Mouse (Mus musculus): ENCODE measurements around the gene Tenm4. TPM values are rescaled to one million over a fixed set of nuclear protein-coding genes. Genes with fewer than 3 reads are reported as not detected.

The Tenm4 gene
- polyA plus RNA-seq, 1 experiment from 2014 or later = 5.4 TPM

DNA sequence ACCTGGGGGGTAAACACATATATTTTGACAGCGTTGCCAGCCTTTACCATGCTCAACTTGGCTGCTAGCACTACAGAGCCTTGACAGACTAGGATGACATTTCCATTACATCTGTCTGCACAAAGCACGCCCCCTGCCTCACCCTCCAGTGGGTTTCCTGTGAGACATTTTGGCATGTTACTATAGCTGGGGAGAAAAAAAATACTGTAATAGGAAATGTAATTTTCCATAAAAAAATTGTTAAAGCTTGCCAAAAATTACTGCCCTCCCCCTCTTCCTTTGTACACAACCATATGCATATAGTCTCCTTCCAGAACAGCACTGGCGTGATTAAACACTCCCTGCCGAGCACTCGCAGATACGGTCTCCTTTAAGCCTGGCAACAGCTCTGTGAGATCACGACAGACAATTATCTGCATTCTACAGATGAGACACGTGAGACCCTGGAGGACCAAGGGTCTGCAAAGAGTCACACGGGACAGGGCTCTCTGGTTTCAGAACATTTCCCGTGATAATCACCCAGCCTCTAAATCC is 728.1 kb downstream of the Tenm4 start:
- no peak for TF ChIP-seq CTCF (IDR thresholded peaks at IDR 0.05)
- no peaks in the 10 kb centered on the region for H3K27me3 ChIP-seq
- in situ Hi-C loops (cut with MboI; ENCODE audit: low pct_unique_long_range_greater_than_20kb) = no loop called here
- DNase-seq (ENCODE audit: low read depth, low spot score) (no peak), ATAC-seq (no peak)
- CTCF ChIA-PET = no interaction called here
- POLR2A ChIA-PET = no interaction called here

DNA sequence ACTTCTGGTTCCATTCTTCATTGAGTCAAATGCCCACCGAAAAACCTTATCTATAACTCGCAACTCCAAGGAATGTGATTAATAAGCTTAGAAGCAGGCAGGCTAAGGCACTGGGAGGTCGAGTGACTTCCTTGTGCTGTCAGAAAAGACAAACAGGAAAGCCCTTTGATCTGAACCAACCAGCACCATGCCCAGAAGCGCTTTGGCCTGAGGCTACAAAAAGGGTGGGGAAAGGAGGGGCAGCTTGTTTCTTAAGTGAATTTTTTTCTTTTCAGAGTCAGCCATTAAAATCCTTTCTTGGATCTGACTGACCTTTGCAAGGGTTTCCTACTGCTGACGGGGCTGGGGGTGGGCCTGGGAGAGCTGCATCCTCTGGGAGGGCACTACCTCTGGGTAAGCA is 731.1 kb downstream of the Tenm4 start:
- ATAC-seq = no peak
- ChIA-PET POLR2A (no interaction called here), CTCF (interaction anchor here (1.9 kb wide), 1 partner anchor 12 kb away, joined by 5 read pairs; no protein-coding TSS in a partner anchor)
- TF ChIP-seq CTCF (IDR thresholded peaks at IDR 0.05) = no peak
- no peak for DNase-seq (ENCODE audit: low read depth, low spot score)
- no peaks in the 10 kb centered on the region for H3K27me3 ChIP-seq
- in situ Hi-C loops (cut with MboI; ENCODE audit: low pct_unique_long_range_greater_than_20kb) = loop anchor here (25.0 kb wide), 1 partner anchor 115 kb away; no protein-coding TSS in a partner anchor

DNA sequence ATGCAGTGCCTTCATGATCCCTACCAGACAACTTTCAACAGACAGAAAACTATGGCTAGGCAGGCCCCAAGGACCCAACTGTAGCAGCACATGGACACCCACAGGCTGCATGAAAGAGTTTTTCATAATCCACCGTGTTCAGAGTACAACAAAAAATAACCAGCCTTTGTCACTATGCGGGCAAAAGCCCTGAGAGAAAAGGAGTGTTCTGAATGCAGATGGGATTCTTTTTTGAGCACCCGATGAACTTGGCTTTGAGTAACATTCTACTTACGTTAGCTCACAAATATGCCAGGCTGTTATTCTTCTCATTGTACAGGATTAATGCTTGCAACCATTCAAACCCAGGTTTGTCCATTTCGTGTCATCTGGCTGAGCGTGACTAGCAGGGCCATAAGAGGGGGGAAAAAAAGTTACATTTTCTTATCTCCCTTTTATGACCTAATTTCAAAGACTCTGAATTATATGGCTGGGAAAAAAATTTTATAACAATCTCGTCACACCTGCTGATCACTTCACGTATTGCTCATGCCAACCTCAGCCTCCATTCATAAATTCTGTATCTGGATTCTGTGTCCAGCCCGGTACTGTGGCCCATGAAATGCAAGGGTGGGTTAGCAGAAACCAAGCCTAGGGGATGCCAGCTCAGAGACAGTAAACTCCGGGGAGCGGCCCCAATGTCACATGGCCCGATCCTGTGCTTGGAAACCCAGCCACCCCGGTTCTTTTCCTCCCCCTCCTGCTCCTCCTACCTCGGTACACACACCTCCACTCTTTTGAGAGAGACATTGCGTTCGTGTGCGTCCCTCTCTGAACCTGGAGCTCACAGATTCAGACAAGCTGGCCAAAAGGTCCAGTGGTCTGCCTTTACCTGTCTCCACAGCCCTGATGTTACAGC is 732.3 kb downstream of the Tenm4 start:
- DNase-seq (ENCODE audit: low read depth, low spot score) (peak; percentile 25), ATAC-seq (peak; percentile 54)
- POLR2A ChIA-PET = no interaction called here
- no peaks in the 10 kb centered on the region for H3K27me3 ChIP-seq
- in situ Hi-C loops (cut with MboI; ENCODE audit: low pct_unique_long_range_greater_than_20kb) = loop anchor here (25.0 kb wide), 1 partner anchor 116 kb away; no protein-coding TSS in a partner anchor
- TF ChIP-seq CTCF (IDR thresholded peaks at IDR 0.05) = no peak
- CTCF ChIA-PET = interaction anchor here (1.9 kb wide), 1 partner anchor 10 kb away, joined by 5 read pairs; no protein-coding TSS in a partner anchor

DNA sequence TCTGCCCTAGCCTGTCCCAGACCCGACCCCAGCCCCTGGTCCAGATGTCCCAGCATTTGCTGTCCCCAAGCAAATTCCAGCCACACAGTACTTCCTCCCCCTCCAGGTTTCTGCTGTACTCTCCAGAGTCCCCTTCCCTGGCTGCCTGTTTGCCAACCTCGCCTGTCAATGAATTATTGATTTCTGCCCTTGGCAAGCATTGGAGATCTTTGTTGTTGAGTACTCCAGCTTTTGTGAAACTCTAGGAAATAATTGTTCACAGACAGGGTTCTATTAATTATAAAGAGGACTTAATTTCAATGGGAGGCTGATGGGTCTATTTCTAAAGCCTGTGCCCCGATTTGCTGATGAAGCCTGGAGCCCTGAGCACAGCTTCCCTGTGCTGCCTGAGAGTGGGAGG is 733.4 kb downstream of the Tenm4 start:
- TF ChIP-seq CTCF (IDR thresholded peaks at IDR 0.05) = no peak
- in situ Hi-C loops (cut with MboI; ENCODE audit: low pct_unique_long_range_greater_than_20kb) = loop anchor here (25.0 kb wide), 1 partner anchor 117 kb away; no protein-coding TSS in a partner anchor
- DNase-seq (ENCODE audit: low read depth, low spot score) (no peak), ATAC-seq (no peak)
- no peaks in the 10 kb centered on the region for H3K27me3 ChIP-seq
- ChIA-PET CTCF (interaction anchor here (1.1 to 1.2 kb wide), 2 partner anchors 385 to 753 kb away, joined by 3 to 4 read pairs; no protein-coding TSS in a partner anchor), POLR2A (no interaction called here)

DNA sequence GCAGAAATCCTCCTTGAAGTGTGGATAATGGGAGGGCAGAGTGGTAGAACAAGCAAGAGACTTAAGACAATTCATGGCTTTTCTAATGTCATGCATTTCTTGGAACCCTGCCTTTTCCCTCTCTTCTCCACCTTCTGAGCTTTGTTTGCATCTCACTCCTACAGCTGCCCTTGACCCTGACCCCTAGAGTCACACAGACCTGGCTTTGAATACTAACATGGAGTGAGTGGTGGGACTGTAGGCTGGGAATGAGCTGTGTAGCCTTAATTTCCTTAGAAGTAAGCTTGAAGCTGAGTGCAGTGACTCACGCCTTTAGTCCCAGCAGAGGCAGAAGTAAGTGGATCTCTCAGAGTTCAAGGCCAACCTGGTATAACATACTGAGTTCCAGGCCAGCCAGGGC is 733.9 kb downstream of the Tenm4 start:
- ChIA-PET CTCF (interaction anchor here (1.1 to 1.2 kb wide), 3 partner anchors 9 to 753 kb away, joined by 3 to 5 read pairs (median 4); no protein-coding TSS in a partner anchor), POLR2A (no interaction called here)
- H3K27me3 ChIP-seq = no peaks in the 10 kb centered on the region
- in situ Hi-C loops (cut with MboI; ENCODE audit: low pct_unique_long_range_greater_than_20kb) = loop anchor here (25.0 kb wide), 1 partner anchor 118 kb away; no protein-coding TSS in a partner anchor
- ATAC-seq (no peak), DNase-seq (ENCODE audit: low read depth, low spot score) (no peak)
- TF ChIP-seq CTCF (IDR thresholded peaks at IDR 0.05) = no peak

DNA sequence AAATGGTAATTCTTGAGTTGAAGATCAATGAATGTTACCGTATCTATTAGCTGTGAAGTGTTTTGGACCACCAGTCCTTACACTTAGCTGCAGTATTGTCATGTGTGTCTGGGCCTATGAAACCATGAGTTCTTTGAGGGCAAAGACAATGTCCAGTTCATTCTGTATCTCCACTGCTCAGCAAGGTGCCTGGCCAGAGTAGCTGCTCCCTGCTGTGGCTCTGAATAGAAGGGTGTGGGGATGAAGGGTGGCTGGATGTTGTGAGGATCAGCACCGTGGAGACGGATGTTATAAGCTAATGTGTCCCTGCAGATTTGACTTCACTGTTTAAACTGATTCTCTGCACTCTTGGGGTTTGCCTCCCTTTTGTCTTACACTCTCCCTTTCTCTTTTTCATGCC is 734.4 kb downstream of the Tenm4 start:
- H3K27me3 ChIP-seq = no peaks in the 10 kb centered on the region
- no peak for ATAC-seq
- POLR2A ChIA-PET = no interaction called here
- in situ Hi-C loops (cut with MboI; ENCODE audit: low pct_unique_long_range_greater_than_20kb) = loop anchor here (25.0 kb wide), 1 partner anchor 118 kb away; no protein-coding TSS in a partner anchor
- DNase-seq (ENCODE audit: low read depth, low spot score) = no peak
- TF ChIP-seq CTCF (IDR thresholded peaks at IDR 0.05) = no peak
- CTCF ChIA-PET = interaction anchor here (1.1 to 1.2 kb wide), 3 partner anchors 8 to 754 kb away, joined by 3 to 5 read pairs (median 4); no protein-coding TSS in a partner anchor

DNA sequence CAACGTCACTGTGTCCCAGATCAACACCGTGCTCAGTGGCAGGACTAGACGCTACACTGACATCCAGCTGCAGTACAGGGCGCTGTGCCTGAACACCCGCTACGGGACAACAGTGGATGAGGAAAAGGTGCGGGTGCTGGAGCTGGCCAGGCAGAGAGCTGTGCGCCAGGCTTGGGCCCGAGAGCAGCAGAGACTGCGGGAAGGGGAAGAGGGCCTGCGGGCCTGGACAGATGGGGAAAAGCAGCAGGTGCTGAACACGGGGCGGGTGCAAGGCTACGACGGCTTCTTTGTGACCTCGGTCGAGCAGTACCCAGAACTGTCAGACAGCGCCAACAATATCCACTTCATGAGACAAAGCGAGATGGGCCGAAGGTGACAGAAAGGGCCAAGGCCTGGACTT is 735.2 kb downstream of the Tenm4 start:
- CTCF ChIA-PET = interaction anchor here (1.2 kb wide), 1 partner anchor 8 kb away, joined by 5 read pairs; no protein-coding TSS in a partner anchor
- no peaks in the 10 kb centered on the region for H3K27me3 ChIP-seq
- DNase-seq (ENCODE audit: low read depth, low spot score) = no peak
- no peak for TF ChIP-seq CTCF (IDR thresholded peaks at IDR 0.05)
- ATAC-seq = no peak
- in situ Hi-C loops (cut with MboI; ENCODE audit: low pct_unique_long_range_greater_than_20kb) = loop anchor here (25.0 kb wide), 1 partner anchor 119 kb away; no protein-coding TSS in a partner anchor
- POLR2A ChIA-PET = no interaction called here

DNA sequence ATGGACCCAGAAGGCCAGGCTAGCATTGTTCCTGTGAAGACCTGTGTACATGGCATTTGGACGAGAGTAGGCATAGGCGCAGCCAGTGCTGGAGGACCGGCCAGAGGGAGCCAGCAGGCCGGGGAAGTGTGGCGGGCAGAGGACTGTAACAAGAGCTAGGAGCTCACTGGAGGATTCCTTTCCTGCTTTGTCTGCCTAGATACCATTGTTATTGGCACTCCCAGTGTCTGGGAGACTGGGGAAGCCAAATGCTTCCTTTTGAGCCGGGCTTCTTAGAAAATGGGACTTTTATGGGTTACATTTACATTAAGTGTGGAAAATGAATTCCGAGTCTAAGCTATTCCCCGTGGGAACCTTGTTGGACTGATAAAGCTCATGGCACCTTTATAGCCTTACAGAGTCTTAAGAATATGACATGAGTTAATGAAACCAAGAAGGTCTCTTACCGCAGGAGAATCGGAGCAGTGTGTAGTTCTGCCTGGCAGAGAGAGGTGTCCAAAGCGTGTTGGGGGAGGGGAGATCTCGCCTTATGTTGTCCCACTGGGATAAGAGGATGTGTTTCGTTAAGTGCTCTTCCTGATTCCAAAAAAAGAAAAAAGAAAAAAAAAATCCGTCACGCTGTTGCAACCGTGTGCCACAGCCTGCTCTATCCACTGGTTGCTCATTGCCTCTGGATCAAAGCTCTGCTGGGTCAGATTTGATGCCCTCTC is 737.1 kb downstream of the Tenm4 start:
- in situ Hi-C loops (cut with MboI; ENCODE audit: low pct_unique_long_range_greater_than_20kb) = loop anchor here (25.0 kb wide), 1 partner anchor 121 kb away; no protein-coding TSS in a partner anchor
- ATAC-seq (no peak), DNase-seq (ENCODE audit: low read depth, low spot score) (no peak)
- TF ChIP-seq CTCF (IDR thresholded peaks at IDR 0.05) = no peak
- no peaks in the 10 kb centered on the region for H3K27me3 ChIP-seq
- ChIA-PET CTCF (interaction anchor here (1.4 to 1.6 kb wide), 2 partner anchors 19 to 129 kb away, joined by 4 read pairs; no protein-coding TSS in a partner anchor), POLR2A (no interaction called here)

DNA sequence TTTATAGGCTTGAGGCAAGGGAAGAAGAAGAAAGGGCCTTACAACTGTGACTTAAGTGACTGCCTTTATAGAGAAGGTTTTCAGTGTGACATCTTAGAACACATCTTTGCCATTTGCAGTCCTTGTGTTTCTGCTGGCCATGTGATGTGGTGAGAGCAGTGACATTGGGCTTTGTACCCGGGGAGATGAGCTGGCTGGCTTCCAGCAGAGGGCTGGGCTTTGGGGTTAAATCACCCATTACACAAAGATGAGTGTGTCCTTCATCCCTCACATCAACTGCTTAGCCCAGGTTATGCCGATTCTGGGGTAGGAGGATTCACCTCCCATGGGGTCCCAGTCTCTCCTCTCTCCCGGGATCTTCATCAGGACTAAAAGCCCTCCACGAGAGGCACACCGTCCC is 738.8 kb downstream of the Tenm4 start:
- POLR2A ChIA-PET = interaction anchor here (0.6 kb wide), 1 partner anchor 60 kb away, joined by 3 read pairs; no protein-coding TSS in a partner anchor
- CTCF ChIA-PET = interaction anchor here (0.8 to 1.6 kb wide), 2 partner anchors 20 to 390 kb away, joined by 4 read pairs; no protein-coding TSS in a partner anchor
- H3K27me3 ChIP-seq = no peaks in the 10 kb centered on the region
- TF ChIP-seq CTCF (IDR thresholded peaks at IDR 0.05) = no peak
- ATAC-seq = no peak
- DNase-seq (ENCODE audit: low read depth, low spot score) = no peak
- in situ Hi-C loops (cut with MboI; ENCODE audit: low pct_unique_long_range_greater_than_20kb) = loop anchor here (5.0 to 25.0 kb wide), 4 partner anchors 123 to 1045 kb away; no protein-coding TSS in a partner anchor

All from Patski (cell line).